Mouse (Mus musculus) myocyte (in vitro differentiated cells): Measurements from ENCODE around the gene Gclc. TPM values are rescaled to one million over a fixed set of nuclear protein-coding genes. Genes with fewer than 3 reads are reported as not detected.

Experiments used
- H3K27me3 ChIP-seq: one replicate; pipeline ENCODE4 v1.6.1; 2011; ENCODE audit not compliant: control insufficient read depth, insufficient read depth, insufficient read length
- H3K36me3 ChIP-seq: one replicate; pipeline ENCODE4 v1.6.1; 2011; ENCODE audit not compliant: control insufficient read depth, insufficient read depth
- H3K4me2 ChIP-seq: one replicate; pipeline ENCODE4 v1.6.1; 2011; ENCODE audit warnings: low read depth, control low read depth
- H3K4me3 ChIP-seq: one replicate; pipeline ENCODE4 v1.5.1; 2011; ENCODE audit warnings: mild to moderate bottlenecking, control low read depth, moderate library complexity
- H3K79me2 ChIP-seq: one replicate; pipeline ENCODE4 v1.6.1; 2011; ENCODE audit not compliant: control insufficient read depth, insufficient read depth
- H3ac ChIP-seq: one replicate; pipeline ENCODE4 v1.6.1; 2011; ENCODE audit not compliant: control insufficient read depth, insufficient read length
- CEBPB ChIP-seq: IDR thresholded peaks from 2 replicates; pipeline ENCODE4 v1.6.1; 2011; ENCODE audit warnings: mild to moderate bottlenecking, moderate library complexity; ENCODE audit not compliant: poor library complexity, insufficient read depth, severe bottlenecking
- E2F4 ChIP-seq: IDR thresholded peaks from one replicate; pipeline ENCODE4 v1.6.1; 2011; ENCODE audit warnings: mild to moderate bottlenecking, control low read depth, moderate library complexity; ENCODE audit not compliant: insufficient read depth
- MAX ChIP-seq: IDR thresholded peaks from one replicate; pipeline ENCODE4 v1.6.1; 2011; ENCODE audit warnings: low read depth, mild to moderate bottlenecking, control low read depth
- MYOD1 ChIP-seq, 3 experiments: IDR thresholded peaks; one replicate each; pipeline ENCODE4 v1.6.1; 2011; ENCODE audit warnings: control low read depth in 2 of 3, low read depth in 2 of 3, mild to moderate bottlenecking in 2 of 3, moderate library complexity in 1 of 3; ENCODE audit not compliant: insufficient read length in 2 of 3, control insufficient read depth in 1 of 3
- MYOG ChIP-seq, 3 experiments: IDR thresholded peaks; one replicate each; pipeline ENCODE4 v1.6.1; 2011; ENCODE audit warnings: control low read depth in 2 of 3, low read depth in 2 of 3, mild to moderate bottlenecking in 2 of 3; ENCODE audit not compliant: insufficient read length in 2 of 3, control insufficient read depth in 1 of 3, insufficient read depth in 1 of 3
- POLR2A ChIP-seq: IDR thresholded peaks from one replicate; pipeline ENCODE4 v1.6.1; 2011; ENCODE audit warnings: low read depth, mild to moderate bottlenecking, control low read depth, moderate library complexity; ENCODE audit not compliant: insufficient read length
- POLR2AphosphoS2 ChIP-seq: IDR thresholded peaks from one replicate; pipeline ENCODE4 v1.6.1; 2011; ENCODE audit warnings: low read depth, control low read depth; ENCODE audit not compliant: insufficient read length
- REST ChIP-seq: IDR thresholded peaks from one replicate; pipeline ENCODE4 v1.6.1; 2011; ENCODE audit warnings: mild to moderate bottlenecking, control low read depth, moderate library complexity; ENCODE audit not compliant: insufficient read depth, insufficient read length
- SRF ChIP-seq: IDR thresholded peaks from one replicate; pipeline ENCODE4 v1.6.1; 2011; ENCODE audit warnings: low read depth; ENCODE audit not compliant: control insufficient read depth, insufficient read length
- TCF12 ChIP-seq: IDR thresholded peaks from one replicate; pipeline ENCODE4 v1.6.1; 2011; ENCODE audit warnings: mild to moderate bottlenecking, control low read depth; ENCODE audit not compliant: poor library complexity, insufficient read depth, severe bottlenecking
- TCF3 ChIP-seq: IDR thresholded peaks from one replicate; pipeline ENCODE4 v1.6.1; 2011; ENCODE audit warnings: low read depth, control low read depth; ENCODE audit not compliant: insufficient read length
- USF1 ChIP-seq: IDR thresholded peaks from one replicate; pipeline ENCODE4 v1.6.1; 2011; ENCODE audit warnings: low read depth, mild to moderate bottlenecking, control low read depth, moderate library complexity
- polyA plus RNA-seq: library from polyadenylated mRNA; unstranded; fragments of >200 nt; fragmentation: generic; extraction: Trizol; gene quantifications from one replicate; pipeline ENCODE4 v1.2.1, GENCODE M21; 2012; ENCODE audit warnings: missing spikeins

Gclc gene
- polyA plus RNA-seq, 1 experiment: 9.0 TPM

- peak overlapping the region; percentile 94 for H3K4me2 ChIP-seq
- no peaks in the 10 kb centered on the region for H3K79me2 ChIP-seq
- H3K27me3 ChIP-seq: no peaks in the 10 kb centered on the region
- no peaks in the 10 kb centered on the region for H3K36me3 ChIP-seq
- peak overlapping the region; percentile 13 for H3K4me3 ChIP-seq
- H3ac ChIP-seq: no peak overlapping the region
- TF ChIP-seq POLR2A (no peak), E2F4 (no peak), TCF3 (no peak), USF1 (no peak), SRF (no peak), MYOG (IDR thresholded peaks at IDR 0.05; ENCODE audit: control insufficient read depth in 1 of 3, insufficient read depth in 1 of 3, insufficient read length in 2 of 3, low read depth in 2 of 3) (no peak), POLR2AphosphoS2 (no peak), CEBPB (no peak), TCF12 (no peak), MYOD1 (IDR thresholded peaks at IDR 0.05; ENCODE audit: control insufficient read depth in 1 of 3, insufficient read length in 2 of 3, low read depth in 2 of 3) (no peak), REST (no peak), MAX (no peak)
These were observed 52.7 kb downstream of the Gclc start for GRCm38 (mm10) chr9:77806842-77807668.

- Histone ChIP-seq H3K36me3 (no peaks in the 10 kb centered on the region), H3K27me3 (no peaks in the 10 kb centered on the region), H3ac (no peak overlapping the region), H3K79me2 (no peaks in the 10 kb centered on the region), H3K4me3 (no peak overlapping the region), H3K4me2 (no peak overlapping the region)
- TF ChIP-seq MAX (no peak), MYOD1 (IDR thresholded peaks at IDR 0.05; ENCODE audit: control insufficient read depth in 1 of 3, insufficient read length in 2 of 3, low read depth in 2 of 3) (no peak), MYOG (IDR thresholded peaks at IDR 0.05; ENCODE audit: control insufficient read depth in 1 of 3, insufficient read depth in 1 of 3, insufficient read length in 2 of 3, low read depth in 2 of 3) (no peak), TCF3 (no peak), REST (no peak), CEBPB (no peak), USF1 (no peak), POLR2A (no peak), TCF12 (no peak), SRF (no peak), POLR2AphosphoS2 (no peak), E2F4 (no peak)
These were observed 54.1 kb downstream of the Gclc start for GRCm38 (mm10) chr9:77808481-77808880.

DNA sequence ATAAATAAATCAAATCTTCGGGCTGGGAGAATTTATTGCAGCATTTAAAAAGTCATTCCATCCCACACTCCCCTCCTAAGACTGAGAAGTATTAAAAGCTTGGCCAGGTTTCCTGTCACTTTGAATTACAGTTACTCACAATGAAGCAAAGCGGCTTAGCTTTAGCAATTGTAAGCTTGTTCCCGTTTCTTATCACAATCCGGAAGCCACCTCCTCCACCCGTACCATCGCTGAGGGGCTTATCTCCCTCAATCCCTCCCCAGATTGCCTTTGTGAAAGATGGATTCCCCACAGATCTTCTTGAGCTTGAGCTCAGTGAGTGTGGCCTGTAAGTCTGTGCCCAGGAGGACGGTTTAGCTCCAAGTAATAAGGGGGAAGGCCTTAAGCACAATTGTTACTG lies 64.5 kb downstream of the Gclc start:
- no peaks in the 10 kb centered on the region for H3K79me2 ChIP-seq
- H3K36me3 ChIP-seq: no peaks in the 10 kb centered on the region
- no peaks in the 10 kb centered on the region for H3K27me3 ChIP-seq
- no peak overlapping the region for H3ac ChIP-seq
- H3K4me3 ChIP-seq: no peak overlapping the region
- H3K4me2 ChIP-seq: no peak overlapping the region
- TF ChIP-seq MYOG (IDR thresholded peaks at IDR 0.05; ENCODE audit: control insufficient read depth in 1 of 3, insufficient read depth in 1 of 3, insufficient read length in 2 of 3, low read depth in 2 of 3) (no peak), TCF3 (no peak), USF1 (no peak), POLR2AphosphoS2 (no peak), E2F4 (no peak), CEBPB (no peak), MYOD1 (IDR thresholded peaks at IDR 0.05; ENCODE audit: control insufficient read depth in 1 of 3, insufficient read length in 2 of 3, low read depth in 2 of 3) (no peak), MAX (no peak), TCF12 (no peak), REST (no peak), POLR2A (no peak), SRF (no peak)

DNA sequence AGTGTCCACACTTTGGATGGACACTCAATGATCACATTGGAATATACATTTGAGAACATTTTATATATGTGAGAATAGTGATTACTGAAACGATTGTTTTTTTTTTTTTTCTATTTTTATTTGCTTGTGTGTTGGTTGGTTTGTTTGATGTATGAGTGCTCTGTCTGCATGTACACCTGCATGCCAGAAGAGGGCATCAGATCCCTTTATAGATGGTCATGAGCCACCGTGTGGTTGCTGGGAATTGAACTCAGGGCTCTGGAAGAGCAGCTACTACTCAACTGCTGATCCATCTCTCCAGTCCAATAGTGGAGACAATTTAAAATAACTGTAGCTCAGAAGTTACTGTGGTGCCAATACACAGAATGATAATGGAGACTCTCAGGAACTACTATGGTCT lies 65.0 kb downstream of the Gclc start:
- Histone ChIP-seq H3ac (no peak overlapping the region), H3K4me3 (no peak overlapping the region), H3K36me3 (no peaks in the 10 kb centered on the region), H3K4me2 (no peak overlapping the region), H3K79me2 (no peaks in the 10 kb centered on the region), H3K27me3 (no peaks in the 10 kb centered on the region)
- TF ChIP-seq E2F4 (no peak), SRF (no peak), REST (no peak), MYOG (IDR thresholded peaks at IDR 0.05; ENCODE audit: control insufficient read depth in 1 of 3, insufficient read depth in 1 of 3, insufficient read length in 2 of 3, low read depth in 2 of 3) (no peak), TCF3 (no peak), POLR2AphosphoS2 (no peak), CEBPB (no peak), POLR2A (no peak), MYOD1 (IDR thresholded peaks at IDR 0.05; ENCODE audit: control insufficient read depth in 1 of 3, insufficient read length in 2 of 3, low read depth in 2 of 3) (no peak), USF1 (no peak), MAX (no peak), TCF12 (no peak)
